Mouse (Mus musculus) NIH3T3 (cell line): ENCODE results near the gene Zfp273.
"Not testable (repeated sequence)": the region's sequence is repeated elsewhere in the genome, so short reads cannot be mapped to it uniquely, and the experiment has no call there.

ENCODE experiments used
- DNase-seq: peaks from one replicate; pipeline ENCODE4 v3.0.0-alpha.2; 2012; ENCODE audit warnings: low read depth

The Zfp273 gene

DNA sequence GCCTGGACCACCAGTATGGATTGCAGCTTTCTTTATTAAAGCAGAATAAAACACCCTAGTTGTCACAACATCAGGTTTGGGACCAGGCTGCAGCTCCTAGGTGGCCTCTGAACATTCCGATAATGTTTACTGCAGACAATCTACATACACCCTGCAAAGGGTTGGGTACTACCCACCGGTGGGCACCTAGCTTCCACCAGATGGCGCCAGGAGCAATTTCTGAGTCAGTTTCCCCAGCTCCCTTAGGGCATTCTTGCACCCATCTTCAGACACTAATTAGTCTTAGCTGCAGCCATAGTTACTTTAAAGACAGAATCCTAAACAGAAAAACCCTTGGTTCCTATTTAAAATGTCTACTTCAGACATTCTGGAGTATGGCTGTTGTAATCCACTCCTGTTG is 54.4 kb downstream of the Zfp273 start:
- DNase-seq, result peak; percentile 9

DNA sequence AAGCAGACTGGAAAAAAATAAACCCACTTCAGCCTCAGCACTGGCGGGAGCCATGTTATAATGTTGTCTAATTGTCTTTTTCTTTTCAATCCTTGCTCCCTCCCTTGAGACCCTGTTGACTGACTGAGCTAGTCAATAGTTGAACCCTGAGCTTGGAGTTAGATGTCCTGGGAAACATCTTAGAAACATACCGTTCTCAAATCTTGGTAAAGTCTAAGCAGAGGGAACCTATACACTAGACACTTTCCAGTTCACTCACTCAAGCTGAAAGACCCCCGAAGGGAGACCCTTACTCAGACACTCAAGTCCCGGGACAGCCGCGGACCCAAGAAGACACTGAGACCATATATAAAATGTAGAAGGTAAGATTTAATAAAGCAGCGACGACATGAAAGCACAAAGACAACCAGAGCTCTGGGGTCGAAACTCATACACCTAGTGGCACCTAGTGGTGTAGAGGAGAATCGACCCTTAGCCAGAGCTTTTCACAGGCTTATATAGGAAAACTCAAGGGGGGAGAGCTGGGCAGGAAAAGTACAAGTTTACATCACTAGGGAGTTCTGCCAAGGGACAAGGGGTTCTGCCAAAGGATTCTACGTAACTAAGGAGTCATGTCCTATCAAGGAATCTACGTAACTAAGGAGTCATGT is 62.6 kb downstream of the Zfp273 start:
- DNase-seq, result not testable (repeated sequence)
